Mouse (Mus musculus) heart, embryonic 10.5 days (tissue): ENCODE measurements around the gene Cdiptos. TPM values are rescaled to one million over a fixed set of nuclear protein-coding genes. Genes with fewer than 3 reads are reported as not detected.

Source experiments
- DNase-seq: peaks from one replicate; pipeline ENCODE4 v3.0.0-alpha.2; 2017; ENCODE audit warnings: low spot score
- H3K27ac ChIP-seq: fragments of 300-500 bp; sonication (generic); 2 replicates; pipeline ENCODE4 v1.5.1; 2016; ENCODE audit warnings: mild to moderate bottlenecking
- H3K27me3 ChIP-seq: fragments of 300-500 bp; sonication (generic); 2 replicates; pipeline ENCODE4 v1.6.1; 2016; ENCODE audit warnings: mild to moderate bottlenecking; ENCODE audit not compliant: poor library complexity, insufficient read depth, severe bottlenecking
- H3K36me3 ChIP-seq: fragments of 300-500 bp; sonication (generic); 2 replicates; pipeline ENCODE4 v1.6.1; 2016; ENCODE audit warnings: mild to moderate bottlenecking, moderate library complexity
- H3K4me1 ChIP-seq: fragments of 300-500 bp; sonication (generic); 2 replicates; pipeline ENCODE4 v1.6.1; 2016; ENCODE audit warnings: mild to moderate bottlenecking
- H3K4me3 ChIP-seq: fragments of 300-500 bp; sonication (generic); 2 replicates; pipeline ENCODE4 v1.5.1; 2016; ENCODE audit warnings: mild to moderate bottlenecking, moderate library complexity
- H3K9me3 ChIP-seq: fragments of 300-500 bp; sonication (generic); 2 replicates; pipeline ENCODE4 v1.6.1; 2016; ENCODE audit warnings: mild to moderate bottlenecking, moderate library complexity
- WGBS: fragments of 180-500 bp; shearing (Covaris S2); methylation state at CpG from one replicate; pipeline ENCODE4 v1.1.7; 2016; 5-methylcytosine and 5-hydroxymethylcytosine counted together
- polyA plus RNA-seq: library from polyadenylated mRNA; unstranded; fragments of >200 nt; fragmentation: Nextera tagmentation; extraction: Ambion mirVana; gene quantifications from 2 replicates; pipeline ENCODE4 v1.2.1, GENCODE M21; 2016

Gene Cdiptos
- polyA plus RNA-seq, 1 experiment from 2014 or later: 1.5 TPM

- peaks cover 18% of the 10 kb centered on the region for H3K4me1 ChIP-seq
- no peak overlapping the region for H3K27ac ChIP-seq
- no peak overlapping the region for H3K4me3 ChIP-seq
- H3K9me3 ChIP-seq: no peaks in the 10 kb centered on the region
- H3K27me3 ChIP-seq: peaks cover under 1% of the 10 kb centered on the region; the same call in 1 of the 2 replicates
- WGBS: 71% methylated on average over 4 of the region's 4 CpGs
- peaks cover 36% of the 10 kb centered on the region for H3K36me3 ChIP-seq
- no peak for DNase-seq
These were observed 6.2 kb upstream of the Cdiptos start for GRCm38 (mm10) chr7:126982054-126982453.

- no peak for DNase-seq
- no peak overlapping the region for H3K27ac ChIP-seq
- no peak overlapping the region for H3K4me3 ChIP-seq
- H3K9me3 ChIP-seq: no peaks in the 10 kb centered on the region
- H3K36me3 ChIP-seq: peaks cover 36% of the 10 kb centered on the region
- peaks cover 21% of the 10 kb centered on the region for H3K4me1 ChIP-seq
- no peaks in the 10 kb centered on the region for H3K27me3 ChIP-seq
- WGBS: 77% methylated on average over 2 of the region's 2 CpGs
These were observed 5.7 kb upstream of the Cdiptos start for GRCm38 (mm10) chr7:126981601-126982000.

DNA sequence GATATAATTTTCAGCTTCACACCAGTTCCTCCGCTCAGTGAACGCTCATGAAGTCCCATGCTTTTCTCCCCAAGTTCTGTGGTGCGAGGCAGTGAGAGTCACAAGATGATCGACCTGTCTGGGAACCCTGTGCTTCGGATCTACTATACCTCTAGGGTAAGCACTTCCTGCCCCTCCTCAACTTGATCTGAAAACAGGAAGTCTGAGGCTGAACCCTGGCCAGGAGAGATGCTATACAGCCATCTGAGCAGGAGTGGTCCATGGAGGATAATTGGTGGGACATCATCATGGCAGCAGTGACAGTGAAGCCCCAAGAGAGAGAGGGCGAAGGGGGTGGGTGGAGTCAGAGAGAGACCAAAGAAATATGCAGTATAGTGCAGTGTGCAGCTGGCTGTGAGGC is 2.9 kb upstream of the Cdiptos start:
- Histone ChIP-seq H3K4me3 (no peak overlapping the region), H3K9me3 (no peaks in the 10 kb centered on the region), H3K36me3 (peaks cover 36% of the 10 kb centered on the region), H3K4me1 (peaks cover 16% of the 10 kb centered on the region), H3K27me3 (no peaks in the 10 kb centered on the region), H3K27ac (no peak overlapping the region)
- WGBS: 89% methylated on average over 6 of the region's 6 CpGs
- no peak for DNase-seq

DNA sequence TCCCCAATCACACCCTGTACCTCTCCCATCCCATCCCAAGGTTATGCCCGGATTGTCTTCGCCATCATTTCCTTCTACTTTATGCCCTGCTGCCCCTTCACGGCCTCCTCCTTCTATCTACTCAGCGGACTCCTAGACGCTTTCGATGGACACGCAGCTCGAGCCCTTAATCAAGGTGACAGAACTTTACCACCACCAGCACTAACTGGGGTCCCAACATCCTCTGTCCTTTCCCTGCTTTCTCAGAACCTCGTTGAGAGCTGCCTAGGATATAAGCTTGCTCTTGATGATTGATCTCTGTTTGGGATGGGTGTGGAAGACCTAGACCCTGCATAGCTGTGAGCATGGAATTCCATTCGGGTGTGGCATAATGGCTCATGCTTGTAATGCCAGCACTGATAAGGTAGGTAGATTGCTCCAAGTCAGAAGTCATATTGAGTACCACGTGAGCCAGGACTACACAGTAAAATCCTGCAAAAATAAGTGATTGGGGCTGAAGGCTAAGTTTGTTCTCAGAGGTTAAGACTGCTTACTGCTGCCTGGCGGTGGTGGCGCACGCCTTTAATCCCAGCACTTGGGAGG is 1.1 kb upstream of the Cdiptos start:
- Histone ChIP-seq H3K4me3 (peak overlapping the region; percentile 91), H3K4me1 (peaks cover 16% of the 10 kb centered on the region), H3K27me3 (no peaks in the 10 kb centered on the region), H3K9me3 (no peaks in the 10 kb centered on the region), H3K27ac (peak overlapping the region; percentile 96), H3K36me3 (peaks cover 36% of the 10 kb centered on the region)
- 25% methylated on average over 14 of the region's 14 CpGs for WGBS
- DNase-seq: no peak

- 4% methylated on average over 1 of the region's 1 CpGs for WGBS
- H3K4me3 ChIP-seq: peak within 1 kb of the TSS; percentile 91
- DNase-seq: no peak
- H3K27me3 ChIP-seq: no peaks in the 10 kb centered on the region
- H3K27ac ChIP-seq: peak within 1 kb of the TSS; percentile 96
- H3K9me3 ChIP-seq: no peaks in the 10 kb centered on the region
- peaks cover 16% of the 10 kb centered on the region for H3K4me1 ChIP-seq
- H3K36me3 ChIP-seq: peaks cover 30% of the 10 kb centered on the region
These were observed 177 bp downstream of the Cdiptos start, which contains the start of gene Cdipt for GRCm38 (mm10) chr7:126975893-126975949. Gene Cdipt, plus strand, starts transcription at chr7:126975914.

GRCm38 (mm10) chr7:126975493-126975892 is 405 bp downstream of the Cdiptos start:
- Histone ChIP-seq H3K27me3 (no peaks in the 10 kb centered on the region), H3K4me3 (peak overlapping the region; percentile 91), H3K4me1 (peaks cover 16% of the 10 kb centered on the region), H3K27ac (peak overlapping the region; percentile 96), H3K36me3 (peaks cover 29% of the 10 kb centered on the region), H3K9me3 (no peaks in the 10 kb centered on the region)
- WGBS: 7% methylated on average over 8 of the region's 8 CpGs
- no peak for DNase-seq

GRCm38 (mm10) chr7:126967361-126967760 is 8.5 kb downstream of the Cdiptos start:
- no peak for DNase-seq
- Histone ChIP-seq H3K4me3 (no peak overlapping the region), H3K4me1 (peaks cover 11% of the 10 kb centered on the region; the same call in 1 of the 2 replicates), H3K27ac (no peak overlapping the region), H3K36me3 (no peaks in the 10 kb centered on the region), H3K27me3 (peaks cover 24% of the 10 kb centered on the region), H3K9me3 (no peaks in the 10 kb centered on the region)
- WGBS: 53% methylated on average over 6 of the region's 6 CpGs

DNA sequence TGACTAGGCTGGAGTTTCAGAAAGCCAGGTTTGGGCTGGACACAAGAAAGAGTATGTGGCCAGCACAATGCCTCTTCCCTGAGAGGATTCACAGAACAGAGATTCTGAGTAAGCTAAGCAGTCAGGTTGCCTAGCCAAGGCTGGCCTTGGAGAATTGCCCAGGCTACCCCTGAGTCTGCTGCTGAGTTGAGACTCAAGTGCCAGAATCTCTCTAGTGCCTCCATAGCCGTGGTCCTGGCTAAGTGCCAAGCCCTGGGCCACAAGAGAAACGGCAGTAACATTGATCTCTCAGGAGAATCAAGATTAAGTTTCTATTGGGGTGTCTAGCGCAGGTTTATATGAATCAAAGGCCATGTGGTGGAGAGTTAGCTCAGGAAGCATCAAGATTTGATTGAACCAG is 10.3 kb downstream of the Cdiptos start:
- H3K27me3 ChIP-seq: peaks cover 42% of the 10 kb centered on the region
- peaks cover 11% of the 10 kb centered on the region; the same call in 1 of the 2 replicates for H3K4me1 ChIP-seq
- H3K9me3 ChIP-seq: no peaks in the 10 kb centered on the region
- DNase-seq: no peak
- 72% methylated on average over 3 of the region's 3 CpGs for WGBS
- H3K27ac ChIP-seq: no peak overlapping the region
- H3K36me3 ChIP-seq: no peaks in the 10 kb centered on the region
- no peak overlapping the region for H3K4me3 ChIP-seq

- no peak overlapping the region; the same call in 1 of the 2 replicates for H3K4me3 ChIP-seq
- no peak overlapping the region for H3K27ac ChIP-seq
- H3K27me3 ChIP-seq: peaks cover 44% of the 10 kb centered on the region
- DNase-seq: no peak
- WGBS: 25% methylated on average over 19 of the region's 19 CpGs
- H3K4me1 ChIP-seq: peaks cover 11% of the 10 kb centered on the region; the same call in 1 of the 2 replicates
- no peaks in the 10 kb centered on the region for H3K9me3 ChIP-seq
- H3K36me3 ChIP-seq: no peaks in the 10 kb centered on the region
These were observed 12.2 kb downstream of the Cdiptos start for GRCm38 (mm10) chr7:126963548-126964286.

- peaks cover 11% of the 10 kb centered on the region; the same call in 1 of the 2 replicates for H3K4me1 ChIP-seq
- H3K4me3 ChIP-seq: no peak overlapping the region
- peaks cover 44% of the 10 kb centered on the region for H3K27me3 ChIP-seq
- 77% methylated on average over 4 of the region's 4 CpGs for WGBS
- no peaks in the 10 kb centered on the region for H3K9me3 ChIP-seq
- DNase-seq: no peak
- H3K36me3 ChIP-seq: no peaks in the 10 kb centered on the region
- no peak overlapping the region for H3K27ac ChIP-seq
These were observed 13.9 kb downstream of the Cdiptos start for GRCm38 (mm10) chr7:126961965-126962364.

DNA sequence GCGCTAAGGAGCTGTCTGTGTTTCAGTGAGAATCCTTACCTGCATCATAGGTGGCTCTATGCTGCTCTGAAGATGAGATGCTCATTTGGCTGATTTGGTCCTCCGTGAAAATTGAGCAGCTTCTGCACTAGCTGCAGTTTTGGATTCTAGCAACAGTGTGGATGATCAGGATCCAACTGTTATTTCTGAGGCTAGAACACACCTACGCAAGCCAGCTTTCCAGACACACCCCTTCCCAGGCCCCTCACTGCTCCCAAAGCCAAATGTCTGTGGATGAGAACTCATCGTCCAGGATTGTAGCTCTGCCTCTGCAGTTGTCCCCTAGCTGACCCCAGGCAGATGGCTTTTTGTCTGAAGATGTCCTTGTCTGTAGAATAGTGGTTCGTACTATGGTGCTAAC is 14.8 kb downstream of the Cdiptos start:
- Histone ChIP-seq H3K36me3 (no peaks in the 10 kb centered on the region), H3K27me3 (peaks cover 44% of the 10 kb centered on the region), H3K4me1 (peaks cover 8% of the 10 kb centered on the region; the same call in 1 of the 2 replicates), H3K27ac (no peak overlapping the region), H3K9me3 (no peaks in the 10 kb centered on the region), H3K4me3 (no peak overlapping the region)
- DNase-seq: no peak
- WGBS: 78% methylated on average over 5 of the region's 5 CpGs

DNA sequence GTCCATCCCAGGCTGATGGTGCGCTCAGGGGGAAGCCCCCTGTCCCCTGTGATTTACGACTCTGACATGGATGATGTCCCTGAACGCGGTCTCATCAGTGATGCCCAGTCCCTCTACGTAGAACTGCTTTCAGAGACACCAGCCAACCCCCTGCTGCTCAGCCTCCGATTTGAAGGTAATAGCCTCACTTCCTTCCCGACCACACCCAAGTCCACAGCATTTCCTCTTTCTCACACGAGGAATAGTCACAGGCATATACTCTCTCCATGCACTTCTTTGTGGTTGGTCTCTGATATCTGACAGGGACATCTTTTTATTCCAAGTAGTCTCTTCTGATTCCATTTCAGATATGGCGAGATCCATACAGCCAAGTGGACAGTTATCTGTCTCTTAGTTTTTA is 16.1 kb downstream of the Cdiptos start:
- H3K27ac ChIP-seq: no peak overlapping the region
- H3K9me3 ChIP-seq: no peaks in the 10 kb centered on the region
- DNase-seq: no peak
- peaks cover 44% of the 10 kb centered on the region for H3K27me3 ChIP-seq
- WGBS: 65% methylated on average over 9 of the region's 9 CpGs
- H3K4me3 ChIP-seq: no peak overlapping the region
- H3K36me3 ChIP-seq: no peaks in the 10 kb centered on the region
- H3K4me1 ChIP-seq: peaks cover 8% of the 10 kb centered on the region; the same call in 1 of the 2 replicates

GRCm38 (mm10) chr7:126955125-126955524 is 20.8 kb downstream of the Cdiptos start:
- no peaks in the 10 kb centered on the region for H3K9me3 ChIP-seq
- no peak for DNase-seq
- H3K27ac ChIP-seq: no peak overlapping the region
- H3K27me3 ChIP-seq: peaks cover 42% of the 10 kb centered on the region
- H3K36me3 ChIP-seq: no peaks in the 10 kb centered on the region
- H3K4me3 ChIP-seq: no peak overlapping the region
- peaks cover 10% of the 10 kb centered on the region for H3K4me1 ChIP-seq
- 45% methylated on average over 3 of the region's 3 CpGs for WGBS

GRCm38 (mm10) chr7:126952646-126953045 is 23.3 kb downstream of the Cdiptos start:
- H3K4me3 ChIP-seq: no peak overlapping the region
- WGBS: 2% methylated on average over 8 of the region's 8 CpGs

More at GRCm38 (mm10) chr7:126952646-126953045, 23.3 kb downstream of the Cdiptos start:
- Histone ChIP-seq H3K27ac (no peak overlapping the region), H3K36me3 (no peaks in the 10 kb centered on the region), H3K9me3 (no peaks in the 10 kb centered on the region), H3K27me3 (peaks cover 62% of the 10 kb centered on the region), H3K4me1 (peaks cover 20% of the 10 kb centered on the region)
- DNase-seq: no peak
